Mouse (Mus musculus) heart, embryonic 14.5 days (tissue): ENCODE measurements around the gene Tph2. TPM values are rescaled to one million over a fixed set of nuclear protein-coding genes. Genes with fewer than 3 reads are reported as not detected.

Source experiments
- ATAC-seq: fragments of 200-750 bp; cut with Nextera tagmentation; 2 replicates; pipeline ENCODE4 v1.8.0; 2017; ENCODE audit warnings: low read depth, moderate TSS enrichment; ENCODE audit not compliant: insufficient number of reproducible peaks, insufficient read depth, low FRiP score
- H3K27ac ChIP-seq, 2 experiments: fragments of 200-500 bp in 1 of 2; fragments of 300-500 bp in 1 of 2; sonication (generic) in 1 of 2; replicated peaks in 1 of 2; 2 replicates each; pipeline ENCODE4 v1.5.1; 2012 to 2014; ENCODE audit warnings: low read depth in 2 of 2, low read length in 2 of 2, control low read depth in 1 of 2, mild to moderate bottlenecking in 1 of 2, mixed read lengths in 1 of 2; ENCODE audit not compliant: control insufficient read depth in 1 of 2, insufficient read depth in 1 of 2
- H3K27me3 ChIP-seq: fragments of 300-500 bp; sonication (generic); 2 replicates; pipeline ENCODE4 v1.6.1; 2014; ENCODE audit warnings: mild to moderate bottlenecking, low read length, control low read depth; ENCODE audit not compliant: control insufficient read depth, insufficient read depth
- H3K36me3 ChIP-seq: fragments of 300-500 bp; sonication (generic); 2 replicates; pipeline ENCODE4 v1.6.1; 2014; ENCODE audit warnings: mild to moderate bottlenecking, control low read depth, low read length, mixed read lengths; ENCODE audit not compliant: control insufficient read depth, insufficient read depth
- H3K4me1 ChIP-seq, 2 experiments: fragments of 200-500 bp in 1 of 2; fragments of 300-500 bp in 1 of 2; sonication (generic) in 1 of 2; 2 replicates each; pipeline ENCODE4 v1.6.1; 2012 to 2014; ENCODE audit warnings: low read length in 2 of 2, control low read depth in 1 of 2, mixed read lengths in 1 of 2; ENCODE audit not compliant: control insufficient read depth in 2 of 2, insufficient read depth in 2 of 2
- H3K4me2 ChIP-seq: fragments of 300-500 bp; sonication (generic); 2 replicates; pipeline ENCODE4 v1.6.1; 2014; ENCODE audit warnings: mild to moderate bottlenecking, low read length
- H3K4me3 ChIP-seq, 2 experiments: fragments of 200-500 bp in 1 of 2; fragments of 300-500 bp in 1 of 2; sonication (generic) in 1 of 2; 2 replicates each; pipeline ENCODE4 v1.5.1; 2012 to 2014; ENCODE audit warnings: low read length in 2 of 2, mild to moderate bottlenecking in 2 of 2, control low read depth in 1 of 2, low read depth in 1 of 2, moderate library complexity in 1 of 2; ENCODE audit not compliant: control insufficient read depth in 1 of 2, insufficient read depth in 1 of 2
- H3K9ac ChIP-seq: fragments of 300-500 bp; sonication (generic); 2 replicates; pipeline ENCODE4 v1.6.1; 2014; ENCODE audit warnings: mild to moderate bottlenecking, low read length
- H3K9me3 ChIP-seq: fragments of 300-500 bp; sonication (generic); 2 replicates; pipeline ENCODE4 v1.6.1; 2016; ENCODE audit warnings: low read length, control low read depth; ENCODE audit not compliant: control insufficient read depth
- WGBS: fragments of 180-500 bp; shearing (Covaris S2); extraction: QIAGEN DNeasy Blood & Tissue Kit; methylation state at CpG from one replicate; pipeline ENCODE4 v1.1.7; 2014; 5-methylcytosine and 5-hydroxymethylcytosine counted together
- polyA plus RNA-seq: library from polyadenylated mRNA; unstranded; fragments of >200 nt; fragmentation: Nextera tagmentation; extraction: Ambion mirVana; gene quantifications from 2 replicates; pipeline ENCODE4 v1.2.1, GENCODE M21; 2014

The Tph2 gene
- polyA plus RNA-seq, 1 experiment from 2014 or later: not detected

DNA sequence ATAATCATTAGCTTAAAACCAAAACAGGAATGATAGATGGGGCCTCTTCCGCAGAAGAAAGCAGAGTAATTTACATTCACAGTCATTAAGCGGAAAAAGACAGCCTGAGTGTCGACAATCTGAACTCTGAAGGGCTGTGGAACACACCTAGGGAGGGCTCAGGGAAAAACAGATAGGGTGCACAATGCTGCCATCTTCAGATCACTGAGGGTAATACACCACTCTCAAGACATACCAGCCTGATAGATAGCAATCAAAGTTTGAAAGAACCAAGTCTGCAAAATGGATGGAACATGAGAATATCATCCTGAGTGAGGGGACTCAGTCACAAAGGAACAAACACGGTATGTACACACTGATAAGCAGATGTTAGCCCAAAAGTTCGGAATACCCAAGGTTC, 87.7 kb downstream of the Tph2 start:
- Histone ChIP-seq H3K27ac (no peak overlapping the region), H3K4me3 (no peak overlapping the region), H3K4me2 (no peak overlapping the region), H3K9ac (no peak overlapping the region), H3K4me1 (no peaks in the 10 kb centered on the region), H3K36me3 (no peaks in the 10 kb centered on the region), H3K27me3 (no peaks in the 10 kb centered on the region), H3K9me3 (no peaks in the 10 kb centered on the region)
- no peak for ATAC-seq
- WGBS: 18% methylated on average over 5 of the region's 5 CpGs

DNA sequence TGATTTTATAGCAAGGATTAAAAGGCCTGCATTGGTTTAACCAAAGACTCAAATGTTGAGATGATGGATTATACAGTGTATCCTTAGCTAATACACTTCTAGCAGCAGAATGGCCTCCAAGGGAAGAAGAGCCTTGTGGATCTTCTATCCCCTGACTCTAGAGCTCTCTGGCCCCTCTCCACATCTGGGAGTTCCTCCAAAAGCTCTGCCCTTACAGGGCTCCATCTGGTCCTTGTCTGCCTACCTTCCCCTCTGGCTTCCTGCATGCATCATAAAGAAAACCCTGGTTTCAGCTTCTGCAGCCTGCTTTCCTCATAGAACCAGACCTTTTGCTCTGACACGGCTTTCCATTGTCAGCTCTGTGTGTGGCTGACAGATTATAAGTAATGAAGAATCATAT, 88.6 kb downstream of the Tph2 start:
- ATAC-seq: no peak
- Histone ChIP-seq H3K27me3 (no peaks in the 10 kb centered on the region), H3K9me3 (no peaks in the 10 kb centered on the region), H3K9ac (no peak overlapping the region), H3K36me3 (no peaks in the 10 kb centered on the region), H3K27ac (no peak overlapping the region), H3K4me1 (no peaks in the 10 kb centered on the region), H3K4me3 (no peak overlapping the region), H3K4me2 (no peak overlapping the region)
- 48% methylated on average over 1 of the region's 1 CpGs for WGBS

DNA sequence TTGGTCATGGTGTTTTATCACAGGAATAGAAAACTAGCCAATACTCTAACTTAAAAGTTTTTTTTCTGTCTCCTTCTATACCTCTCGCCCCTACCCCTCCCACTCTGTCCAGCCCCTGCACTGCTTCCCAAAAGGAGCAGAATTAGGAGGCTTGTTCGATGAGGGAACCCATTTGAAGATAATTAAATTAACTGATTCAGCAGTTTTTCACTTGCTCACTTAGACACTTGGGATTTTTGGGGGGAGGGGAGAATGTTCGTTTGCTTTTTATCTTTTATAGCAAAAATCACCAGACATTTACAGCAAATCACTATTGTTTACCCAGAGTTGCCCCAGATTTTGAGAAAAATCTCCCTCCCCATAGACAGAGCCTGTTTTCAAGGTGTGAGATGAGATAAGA, 106.6 kb downstream of the Tph2 start:
- WGBS: 59% methylated on average over 3 of the region's 3 CpGs
- Histone ChIP-seq H3K27me3 (no peaks in the 10 kb centered on the region), H3K36me3 (no peaks in the 10 kb centered on the region), H3K4me2 (no peak overlapping the region), H3K9me3 (no peaks in the 10 kb centered on the region), H3K4me3 (no peak overlapping the region), H3K4me1 (no peaks in the 10 kb centered on the region), H3K27ac (no peak overlapping the region), H3K9ac (no peak overlapping the region)
- no peak for ATAC-seq

DNA sequence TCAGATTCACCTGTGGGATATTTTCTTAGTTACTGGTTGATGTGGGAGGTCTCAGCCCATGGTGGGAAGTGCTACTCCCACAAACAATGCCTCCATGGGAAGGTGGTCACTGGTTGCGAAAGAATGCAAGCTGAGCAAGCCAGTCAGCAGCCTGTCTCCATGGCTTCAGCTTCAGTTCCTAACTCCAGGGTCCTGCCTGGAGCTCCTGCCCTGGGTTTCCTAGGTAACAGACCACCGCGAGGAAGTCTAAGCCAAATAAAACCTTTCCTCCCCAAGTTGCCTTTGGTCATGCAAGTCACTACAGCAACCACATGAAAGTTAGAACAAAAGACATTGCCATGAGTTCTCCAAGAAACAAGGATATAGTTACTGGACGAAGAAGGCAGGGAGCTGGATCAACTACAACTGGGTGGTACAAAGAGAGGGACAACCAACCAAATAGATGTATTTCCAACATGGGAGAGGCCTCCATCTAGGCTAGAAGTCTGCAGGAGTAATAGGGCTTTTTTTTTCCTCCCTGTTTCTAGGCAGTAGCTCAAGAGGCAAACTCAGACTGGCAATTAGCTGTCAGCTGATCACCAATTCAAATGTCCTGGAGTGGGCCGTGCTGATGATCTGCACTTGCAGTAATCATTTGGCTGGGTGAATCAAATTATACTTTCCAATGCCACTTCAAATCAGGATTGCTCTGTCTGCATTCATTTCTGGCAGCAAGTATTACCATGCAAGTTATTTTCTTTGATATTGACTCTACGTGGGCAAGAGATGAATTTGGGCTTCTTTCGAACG, 115.5 kb downstream of the Tph2 start:
- no peaks in the 10 kb centered on the region for H3K36me3 ChIP-seq
- no peak overlapping the region for H3K9ac ChIP-seq
- H3K9me3 ChIP-seq: peaks cover 6% of the 10 kb centered on the region; the same call in 1 of the 2 replicates
- H3K27ac ChIP-seq: no peak overlapping the region
- no peak for ATAC-seq
- no peak overlapping the region for H3K4me2 ChIP-seq
- no peak overlapping the region for H3K4me3 ChIP-seq
- no peaks in the 10 kb centered on the region for H3K27me3 ChIP-seq
- no peaks in the 10 kb centered on the region for H3K4me1 ChIP-seq
- 83% methylated on average over 8 of the region's 8 CpGs for WGBS

DNA sequence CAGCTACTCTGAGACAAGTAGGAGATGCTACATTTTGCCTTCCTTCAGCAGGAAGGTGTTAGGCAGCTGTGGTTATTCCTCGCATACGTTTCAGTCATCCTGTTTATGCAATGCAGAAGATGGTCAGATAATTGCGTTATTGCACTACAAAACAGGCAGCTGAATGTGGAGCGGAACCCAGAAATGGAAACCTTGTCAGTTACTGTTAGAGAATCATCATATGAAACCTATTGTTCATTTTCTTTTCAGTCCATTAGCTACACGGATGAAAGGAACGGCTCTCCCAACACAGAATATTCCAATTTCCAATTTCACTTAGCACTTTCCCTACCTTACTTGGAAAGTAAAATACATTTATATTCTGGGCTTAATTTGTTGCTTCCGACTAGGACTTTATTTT, 120.9 kb downstream of the Tph2 start:
- ATAC-seq: no peak
- Histone ChIP-seq H3K36me3 (no peaks in the 10 kb centered on the region), H3K27ac (no peak overlapping the region), H3K4me2 (no peak overlapping the region), H3K9me3 (peaks cover 6% of the 10 kb centered on the region; the same call in 1 of the 2 replicates), H3K4me3 (no peak overlapping the region), H3K9ac (no peak overlapping the region), H3K4me1 (no peaks in the 10 kb centered on the region), H3K27me3 (no peaks in the 10 kb centered on the region)
- 83% methylated on average over 7 of the region's 7 CpGs for WGBS

DNA sequence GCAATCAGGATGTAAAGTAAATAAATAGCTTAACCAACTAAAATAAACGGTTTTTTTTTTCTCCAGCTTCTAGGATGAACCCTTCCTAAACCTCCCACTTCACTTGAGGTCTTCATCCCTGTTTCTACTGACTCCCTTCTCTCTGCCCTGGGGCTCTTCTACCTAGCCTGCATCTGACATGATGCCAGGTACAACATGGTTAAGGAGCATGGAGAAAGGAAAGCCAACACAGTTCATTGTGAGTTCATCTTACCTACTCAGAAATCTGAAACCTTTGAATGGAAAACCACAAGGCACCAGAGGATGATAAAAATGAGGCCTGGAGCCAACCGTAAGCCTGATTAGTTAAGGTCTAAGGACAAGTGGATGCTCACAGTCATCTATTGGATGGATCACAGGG, 123.3 kb downstream of the Tph2 start:
- H3K36me3 ChIP-seq: no peaks in the 10 kb centered on the region
- H3K4me3 ChIP-seq: no peak overlapping the region
- no peak overlapping the region for H3K9ac ChIP-seq
- H3K9me3 ChIP-seq: peaks cover 6% of the 10 kb centered on the region; the same call in 1 of the 2 replicates
- H3K27ac ChIP-seq: no peak overlapping the region
- H3K27me3 ChIP-seq: no peaks in the 10 kb centered on the region
- no peak for ATAC-seq
- no peak overlapping the region for H3K4me2 ChIP-seq
- 56% methylated on average over 2 of the region's 2 CpGs for WGBS
- no peaks in the 10 kb centered on the region for H3K4me1 ChIP-seq

DNA sequence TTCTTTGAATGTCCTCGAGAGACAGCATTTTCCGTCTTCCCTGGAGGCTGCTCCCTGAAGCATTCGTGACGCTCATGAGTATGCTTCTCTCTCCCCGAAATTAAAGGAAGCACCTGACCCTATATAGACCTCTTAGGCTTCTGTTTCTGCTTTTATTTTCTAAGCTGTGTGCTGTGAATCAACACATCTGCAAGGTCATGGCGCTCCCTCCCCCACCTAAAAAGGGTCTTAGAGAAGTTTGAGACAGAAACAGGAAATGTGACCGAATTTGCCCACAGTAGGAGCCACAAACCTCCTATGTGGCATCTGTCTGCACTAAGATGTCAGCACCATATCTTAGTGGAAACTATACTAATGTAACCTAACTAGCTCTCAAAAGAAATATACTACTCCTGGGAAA, 124.1 kb downstream of the Tph2 start:
- no peaks in the 10 kb centered on the region for H3K36me3 ChIP-seq
- ATAC-seq: no peak
- no peaks in the 10 kb centered on the region for H3K27me3 ChIP-seq
- no peak overlapping the region for H3K4me2 ChIP-seq
- H3K27ac ChIP-seq: no peak overlapping the region
- H3K4me3 ChIP-seq: no peak overlapping the region
- H3K9ac ChIP-seq: no peak overlapping the region
- H3K4me1 ChIP-seq: no peaks in the 10 kb centered on the region
- peaks cover 6% of the 10 kb centered on the region; the same call in 1 of the 2 replicates for H3K9me3 ChIP-seq
- 71% methylated on average over 7 of the region's 7 CpGs for whole genome bisulfite sequencing

DNA sequence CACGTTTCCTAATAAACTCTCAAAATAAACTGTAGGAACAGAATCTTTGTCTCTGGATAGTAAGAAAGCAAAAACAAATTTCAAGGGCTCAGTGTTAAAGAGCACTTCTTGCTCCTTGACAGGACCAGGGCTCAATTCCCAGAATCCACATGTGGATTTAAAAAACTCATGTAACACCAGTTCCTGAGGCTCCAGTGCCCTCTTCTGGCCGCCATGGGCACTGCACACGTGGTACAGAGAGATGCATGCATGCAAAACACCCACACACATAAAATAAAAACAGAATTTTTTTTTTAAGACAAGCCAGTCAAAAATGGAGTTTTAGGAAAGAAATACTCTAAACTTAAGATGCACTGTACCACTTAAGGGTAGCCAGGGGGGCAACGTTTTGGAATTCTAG, 133.2 kb downstream of the Tph2 start:
- no peaks in the 10 kb centered on the region for H3K27me3 ChIP-seq
- WGBS: 41% methylated on average over 4 of the region's 4 CpGs
- H3K36me3 ChIP-seq: no peaks in the 10 kb centered on the region
- H3K4me3 ChIP-seq: no peak overlapping the region
- ATAC-seq: no peak
- no peak overlapping the region for H3K27ac ChIP-seq
- no peak overlapping the region for H3K4me2 ChIP-seq
- H3K9me3 ChIP-seq: no peaks in the 10 kb centered on the region; the same call in 1 of the 2 replicates
- H3K9ac ChIP-seq: no peak overlapping the region
- no peaks in the 10 kb centered on the region for H3K4me1 ChIP-seq
